Mouse (Mus musculus): Measurements from ENCODE around the gene Fpr2. TPM values are rescaled to one million over a fixed set of nuclear protein-coding genes. Genes with fewer than 3 reads are reported as not detected.

Fpr2 gene
- polyA plus RNA-seq, 1 experiment from 2014 or later = not detected

DNA sequence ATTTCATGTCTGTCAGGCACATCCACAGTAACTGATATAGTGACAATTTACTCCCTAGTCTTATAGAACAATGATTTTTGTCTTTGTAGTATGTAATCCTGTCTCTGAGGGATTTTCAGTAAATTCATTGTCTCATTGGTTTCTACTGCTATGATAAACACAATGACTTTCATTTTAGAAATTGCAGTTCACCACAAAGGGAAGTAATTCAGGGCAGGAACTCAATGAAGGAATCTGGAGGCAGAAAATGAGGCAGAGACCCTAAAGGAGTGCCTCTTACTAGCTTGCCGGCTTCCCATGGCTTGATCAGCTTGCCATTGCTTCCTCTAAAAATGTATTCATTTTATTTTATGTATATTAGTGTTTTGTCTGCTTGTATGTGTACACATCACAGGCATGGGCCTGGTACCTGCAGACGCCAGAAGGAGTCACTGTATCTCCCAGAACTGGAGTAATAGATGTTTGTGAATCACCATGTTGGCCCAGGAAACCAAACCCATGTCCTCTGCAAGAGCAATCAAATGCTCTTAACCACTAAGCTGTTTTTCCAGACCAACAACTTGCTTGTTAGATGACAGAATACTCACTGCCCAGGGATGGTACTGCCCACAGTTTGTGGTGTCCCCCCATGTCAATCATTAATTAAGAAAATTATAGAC is 16.6 kb upstream of the Fpr2 start:
- WGBS = 84% methylated on average over 2 of the region's 2 CpGs
- Histone ChIP-seq H3K9ac (ENCODE audit: low read depth, low read length) (no peak overlapping the region), H3K36me3 (ENCODE audit: control insufficient read depth, insufficient read depth, low read length) (no peaks in the 10 kb centered on the region), H3K9me3 (ENCODE audit: control insufficient read depth, low read length) (no peaks in the 10 kb centered on the region), H3K4me3 (ENCODE audit: low read depth, low read length) (no peak overlapping the region), H3K4me2 (replicated peaks; ENCODE audit: low read depth, low read length) (no peak overlapping the region), H3K27me3 (ENCODE audit: control insufficient read depth, insufficient read depth, low read length) (no peaks in the 10 kb centered on the region), H3K4me1 (replicated peaks; ENCODE audit: control insufficient read depth, insufficient read depth, low read length) (no peaks in the 10 kb centered on the region), H3K27ac (ENCODE audit: low read depth, low read length) (no peak overlapping the region)
- ATAC-seq (ENCODE audit: low FRiP score) (no peak), DNase-seq (ENCODE audit: low spot score) (no peak)

GRCm38 (mm10) chr17:17871697-17872096 is 15.9 kb upstream of the Fpr2 start:
- no peaks in the 10 kb centered on the region for H3K36me3 ChIP-seq (ENCODE audit: control insufficient read depth, insufficient read depth, low read length)
- no peak overlapping the region for H3K9ac ChIP-seq (ENCODE audit: low read depth, low read length)
- no peaks in the 10 kb centered on the region for H3K27me3 ChIP-seq (ENCODE audit: control insufficient read depth, insufficient read depth, low read length)
- no peaks in the 10 kb centered on the region for H3K4me1 ChIP-seq (replicated peaks; ENCODE audit: control insufficient read depth, insufficient read depth, low read length)
- ATAC-seq (ENCODE audit: low FRiP score) (no peak), DNase-seq (ENCODE audit: low spot score) (no peak)
- no peak overlapping the region for H3K4me2 ChIP-seq (replicated peaks; ENCODE audit: low read depth, low read length)
- no peak overlapping the region for H3K4me3 ChIP-seq (ENCODE audit: low read depth, low read length)
- 88% methylated on average over 2 of the region's 2 CpGs for WGBS
- no peaks in the 10 kb centered on the region for H3K9me3 ChIP-seq (ENCODE audit: control insufficient read depth, low read length)
- no peak overlapping the region for H3K27ac ChIP-seq (ENCODE audit: low read depth, low read length)

DNA sequence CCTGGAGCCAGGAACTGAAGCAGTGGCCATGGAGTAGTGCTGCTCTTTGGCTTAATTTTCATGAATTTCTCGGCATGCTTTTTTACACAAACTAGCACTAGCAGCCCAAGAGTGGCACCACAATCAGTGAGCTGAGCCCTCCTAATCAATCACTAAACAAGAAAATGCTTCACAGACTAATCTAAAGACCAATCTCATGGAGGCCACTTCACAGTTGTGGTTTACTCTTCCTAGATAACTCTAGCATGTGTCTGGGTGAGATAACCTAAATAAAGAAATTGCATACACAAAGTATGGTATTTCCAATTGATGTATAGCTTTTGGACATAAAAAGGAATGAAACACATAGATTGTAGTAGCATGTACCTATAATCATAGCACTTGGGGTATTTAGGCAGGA is 8.3 kb upstream of the Fpr2 start:
- Histone ChIP-seq H3K36me3 (ENCODE audit: control insufficient read depth, insufficient read depth, low read length) (no peaks in the 10 kb centered on the region), H3K9ac (ENCODE audit: low read depth, low read length) (no peak overlapping the region), H3K27ac (ENCODE audit: low read depth, low read length) (no peak overlapping the region), H3K4me2 (replicated peaks; ENCODE audit: low read depth, low read length) (no peak overlapping the region), H3K4me1 (replicated peaks; ENCODE audit: control insufficient read depth, insufficient read depth, low read length) (no peaks in the 10 kb centered on the region), H3K9me3 (ENCODE audit: control insufficient read depth, low read length) (no peaks in the 10 kb centered on the region), H3K27me3 (ENCODE audit: control insufficient read depth, insufficient read depth, low read length) (no peaks in the 10 kb centered on the region), H3K4me3 (ENCODE audit: low read depth, low read length) (no peak overlapping the region)
- no peak for DNase-seq (ENCODE audit: low spot score)
- no peak for ATAC-seq (ENCODE audit: low FRiP score)
- WGBS = 88% methylated on average over 1 of the region's 1 CpGs

DNA sequence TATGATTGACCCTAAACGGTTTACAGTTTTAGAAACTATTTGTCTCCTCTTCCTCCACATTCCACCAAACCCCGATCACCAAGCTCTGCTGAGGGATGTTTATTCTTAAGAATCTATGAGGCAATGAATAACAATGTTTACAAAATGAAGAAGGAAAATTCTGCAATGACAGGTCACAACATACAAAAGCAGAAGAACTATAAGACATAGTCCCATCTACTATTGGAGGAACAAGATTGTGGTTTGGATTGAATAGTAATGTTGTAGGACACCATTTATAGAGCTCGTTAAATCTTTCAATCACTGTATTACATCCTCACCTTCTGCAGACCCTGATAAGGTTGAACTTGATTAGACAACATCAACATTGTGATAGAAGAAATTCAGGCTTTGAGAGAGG is 5.0 kb upstream of the Fpr2 start:
- DNase-seq (ENCODE audit: low spot score) = no peak
- no peaks in the 10 kb centered on the region for H3K9me3 ChIP-seq (ENCODE audit: control insufficient read depth, low read length)
- H3K27ac ChIP-seq (ENCODE audit: low read depth, low read length) = no peak overlapping the region
- no peak for ATAC-seq (ENCODE audit: low FRiP score)
- no peak overlapping the region for H3K4me3 ChIP-seq (ENCODE audit: low read depth, low read length)
- no peaks in the 10 kb centered on the region for H3K4me1 ChIP-seq (replicated peaks; ENCODE audit: control insufficient read depth, insufficient read depth, low read length)
- 81% methylated on average over 3 of the region's 3 CpGs for WGBS
- no peak overlapping the region for H3K9ac ChIP-seq (ENCODE audit: low read depth, low read length)
- no peaks in the 10 kb centered on the region for H3K36me3 ChIP-seq (ENCODE audit: control insufficient read depth, insufficient read depth, low read length)
- H3K27me3 ChIP-seq (ENCODE audit: control insufficient read depth, insufficient read depth, low read length) = no peaks in the 10 kb centered on the region
- no peak overlapping the region for H3K4me2 ChIP-seq (replicated peaks; ENCODE audit: low read depth, low read length)

DNA sequence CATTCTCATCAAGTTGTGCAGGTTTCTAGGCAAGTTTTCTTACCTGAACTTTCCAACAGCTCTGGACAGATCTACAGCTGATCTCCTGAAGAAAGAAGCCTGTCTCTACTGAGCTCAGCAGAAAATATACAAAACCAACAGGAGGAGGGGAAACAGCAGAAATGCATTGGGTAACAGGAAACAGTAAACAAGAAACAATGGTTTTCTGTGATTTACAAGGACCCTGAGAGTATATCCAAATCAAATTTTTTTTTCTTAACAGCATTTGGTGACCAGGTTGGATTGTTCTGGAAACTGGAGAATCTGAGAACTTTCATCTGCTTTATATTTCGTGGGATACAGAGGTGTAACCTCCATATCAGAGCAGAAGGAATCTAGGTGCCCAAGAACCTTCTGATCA is 3.8 kb upstream of the Fpr2 start, which contains the start of gene Fpr1:
Fpr1 (minus strand) TSS at position 101 of the 400 bp plus-strand sequence.
- no peaks in the 10 kb centered on the region for H3K36me3 ChIP-seq (ENCODE audit: control insufficient read depth, insufficient read depth, low read length)
- 69% methylated on average over 1 of the region's 1 CpGs for WGBS
- H3K4me2 ChIP-seq (replicated peaks; ENCODE audit: low read depth, low read length) = no peak within 1 kb of the TSS
- H3K9ac ChIP-seq (ENCODE audit: low read depth, low read length) = no peak within 1 kb of the TSS
- no peak within 1 kb of the TSS for H3K4me3 ChIP-seq (ENCODE audit: low read depth, low read length)
- no peak for DNase-seq (ENCODE audit: low spot score)
- H3K27me3 ChIP-seq (ENCODE audit: control insufficient read depth, insufficient read depth, low read length) = no peaks in the 10 kb centered on the region
- H3K4me1 ChIP-seq (replicated peaks; ENCODE audit: control insufficient read depth, insufficient read depth, low read length) = no peaks in the 10 kb centered on the region
- H3K9me3 ChIP-seq (ENCODE audit: control insufficient read depth, low read length) = no peaks in the 10 kb centered on the region
- ATAC-seq (ENCODE audit: low FRiP score) = no peak
- no peak within 1 kb of the TSS for H3K27ac ChIP-seq (ENCODE audit: low read depth, low read length)

- WGBS = 93% methylated on average over 2 of the region's 2 CpGs
Observed at GRCm38 (mm10) chr17:17889732-17890425, 2.3 kb downstream of the Fpr2 start.

DNA sequence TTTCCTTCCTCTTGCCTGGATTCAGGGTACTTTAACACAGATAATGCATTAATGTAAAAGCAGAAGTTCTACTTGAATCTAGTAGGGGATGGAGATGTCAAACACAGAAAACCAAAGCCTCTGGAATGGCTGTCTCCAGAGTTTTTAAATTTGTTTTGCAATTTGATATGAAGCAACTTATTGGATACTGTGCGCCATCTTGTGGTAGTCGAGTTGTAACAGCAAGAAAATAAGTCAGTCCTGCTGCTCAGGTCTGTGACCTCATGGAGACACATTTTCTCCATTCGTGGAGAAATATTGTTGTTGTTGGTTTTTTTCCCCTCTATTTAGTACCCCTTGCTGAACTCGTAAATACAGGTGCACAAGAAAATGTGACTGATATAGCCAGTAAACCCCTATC is 8.4 kb downstream of the Fpr2 start:
- no peak overlapping the region for H3K9ac ChIP-seq (ENCODE audit: low read depth, low read length)
- DNase-seq (ENCODE audit: low spot score) = peak; percentile 71
- ATAC-seq (ENCODE audit: low FRiP score) = no peak
- H3K27ac ChIP-seq (ENCODE audit: low read depth, low read length) = no peak overlapping the region
- H3K4me2 ChIP-seq (replicated peaks; ENCODE audit: low read depth, low read length) = no peak overlapping the region
- no peaks in the 10 kb centered on the region for H3K27me3 ChIP-seq (ENCODE audit: control insufficient read depth, insufficient read depth, low read length)
- 5% methylated on average over 4 of the region's 4 CpGs for WGBS
- H3K9me3 ChIP-seq (ENCODE audit: control insufficient read depth, low read length) = no peaks in the 10 kb centered on the region
- H3K36me3 ChIP-seq (ENCODE audit: control insufficient read depth, insufficient read depth, low read length) = no peaks in the 10 kb centered on the region
- H3K4me1 ChIP-seq (replicated peaks; ENCODE audit: control insufficient read depth, insufficient read depth, low read length) = no peaks in the 10 kb centered on the region
- no peak overlapping the region for H3K4me3 ChIP-seq (ENCODE audit: low read depth, low read length)

More at GRCm38 (mm10) chr17:17889732-17890425, 2.3 kb downstream of the Fpr2 start:
- ATAC-seq (ENCODE audit: low FRiP score) (no peak), DNase-seq (ENCODE audit: low spot score) (no peak)
- Histone ChIP-seq H3K9me3 (ENCODE audit: control insufficient read depth, low read length) (no peaks in the 10 kb centered on the region), H3K4me2 (replicated peaks; ENCODE audit: low read depth, low read length) (no peak overlapping the region), H3K36me3 (ENCODE audit: control insufficient read depth, insufficient read depth, low read length) (no peaks in the 10 kb centered on the region), H3K27me3 (ENCODE audit: control insufficient read depth, insufficient read depth, low read length) (no peaks in the 10 kb centered on the region), H3K4me3 (ENCODE audit: low read depth, low read length) (no peak overlapping the region), H3K4me1 (replicated peaks; ENCODE audit: control insufficient read depth, insufficient read depth, low read length) (no peaks in the 10 kb centered on the region), H3K9ac (ENCODE audit: low read depth, low read length) (no peak overlapping the region), H3K27ac (ENCODE audit: low read depth, low read length) (no peak overlapping the region)

GRCm38 (mm10) chr17:17899268-17899667 is 11.6 kb downstream of the Fpr2 start:
- Histone ChIP-seq H3K4me2 (replicated peaks; ENCODE audit: low read depth, low read length) (no peak overlapping the region), H3K27me3 (ENCODE audit: control insufficient read depth, insufficient read depth, low read length) (no peaks in the 10 kb centered on the region), H3K27ac (ENCODE audit: low read depth, low read length) (no peak overlapping the region), H3K4me1 (replicated peaks; ENCODE audit: control insufficient read depth, insufficient read depth, low read length) (no peaks in the 10 kb centered on the region), H3K9ac (ENCODE audit: low read depth, low read length) (no peak overlapping the region), H3K9me3 (ENCODE audit: control insufficient read depth, low read length) (no peaks in the 10 kb centered on the region), H3K36me3 (ENCODE audit: control insufficient read depth, insufficient read depth, low read length) (no peaks in the 10 kb centered on the region), H3K4me3 (ENCODE audit: low read depth, low read length) (no peak overlapping the region)
- DNase-seq (ENCODE audit: low spot score) (peak; percentile 19), ATAC-seq (ENCODE audit: low FRiP score) (no peak)
- 75% methylated on average over 2 of the region's 2 CpGs for WGBS

GRCm38 (mm10) chr17:17900768-17901167 is 13.1 kb downstream of the Fpr2 start:
- ATAC-seq (ENCODE audit: low FRiP score) (no peak), DNase-seq (ENCODE audit: low spot score) (no peak)
- no peak overlapping the region for H3K4me2 ChIP-seq (replicated peaks; ENCODE audit: low read depth, low read length)
- 95% methylated on average over 1 of the region's 1 CpGs for WGBS
- no peaks in the 10 kb centered on the region for H3K36me3 ChIP-seq (ENCODE audit: control insufficient read depth, insufficient read depth, low read length)
- H3K27ac ChIP-seq (ENCODE audit: low read depth, low read length) = no peak overlapping the region
- no peaks in the 10 kb centered on the region for H3K9me3 ChIP-seq (ENCODE audit: control insufficient read depth, low read length)
- H3K9ac ChIP-seq (ENCODE audit: low read depth, low read length) = no peak overlapping the region
- H3K4me1 ChIP-seq (replicated peaks; ENCODE audit: control insufficient read depth, insufficient read depth, low read length) = no peaks in the 10 kb centered on the region
- H3K4me3 ChIP-seq (ENCODE audit: low read depth, low read length) = no peak overlapping the region
- no peaks in the 10 kb centered on the region for H3K27me3 ChIP-seq (ENCODE audit: control insufficient read depth, insufficient read depth, low read length)
